Mouse (Mus musculus): ENCODE data around the gene Ccdc12.
A peak's percentile ranks its signal among the peaks of the same experiment; 100 is the strongest.

- TF ChIP-seq EP300 (IDR thresholded peaks at IDR 0.05) (peak; percentile 95), CTCF (IDR thresholded peaks at IDR 0.05) (no peak)
Measured at GRCm38 (mm10) chr9:110689261-110689779, 33.0 kb downstream of the Ccdc12 start.

Measured in lung, postnatal 0 days (tissue).